Mouse (Mus musculus): ENCODE data around the gene Foxn3. TPM values are rescaled to one million over a fixed set of nuclear protein-coding genes. Genes with fewer than 3 reads are reported as not detected.

Gene Foxn3
- total RNA-seq, 2 experiments from 2014 or later: 87.6 to 113 TPM

- ATAC-seq (replicated peaks; ENCODE audit: low FRiP score, poor library complexity, severe bottlenecking): peak; percentile 55
These were observed 33.5 kb downstream of the Foxn3 start for GRCm38 (mm10) chr12:99529687-99530411.

GRCm38 (mm10) chr12:99528958-99529357 is 34.4 kb downstream of the Foxn3 start:
- no peak for ATAC-seq (replicated peaks; ENCODE audit: low FRiP score, poor library complexity, severe bottlenecking)

GRCm38 (mm10) chr12:99527452-99527851 is 35.9 kb downstream of the Foxn3 start:
- no peak for ATAC-seq (replicated peaks; ENCODE audit: low FRiP score, poor library complexity, severe bottlenecking)

- ATAC-seq (replicated peaks; ENCODE audit: low FRiP score, poor library complexity, severe bottlenecking): no peak
These were observed 36.7 kb downstream of the Foxn3 start for GRCm38 (mm10) chr12:99526571-99527140.

GRCm38 (mm10) chr12:99522882-99523281 is 40.5 kb downstream of the Foxn3 start:
- no peak for ATAC-seq (replicated peaks; ENCODE audit: low FRiP score, poor library complexity, severe bottlenecking)

- ATAC-seq (replicated peaks; ENCODE audit: low FRiP score, poor library complexity, severe bottlenecking): no peak
These were observed 43.5 kb downstream of the Foxn3 start for GRCm38 (mm10) chr12:99519862-99520261.

- ATAC-seq (replicated peaks; ENCODE audit: low FRiP score, poor library complexity, severe bottlenecking): no peak
These were observed 44.2 kb downstream of the Foxn3 start for GRCm38 (mm10) chr12:99519191-99519614.

- ATAC-seq (replicated peaks; ENCODE audit: low FRiP score, poor library complexity, severe bottlenecking): no peak
These were observed 44.7 kb downstream of the Foxn3 start for GRCm38 (mm10) chr12:99518640-99519039.

- ATAC-seq (replicated peaks; ENCODE audit: low FRiP score, poor library complexity, severe bottlenecking): no peak
These were observed 45.3 kb downstream of the Foxn3 start for GRCm38 (mm10) chr12:99518126-99518525.

- no peak for ATAC-seq (replicated peaks; ENCODE audit: low FRiP score, poor library complexity, severe bottlenecking)
These were observed 46.1 kb downstream of the Foxn3 start for GRCm38 (mm10) chr12:99517296-99517695.

GRCm38 (mm10) chr12:99515481-99515880 is 47.9 kb downstream of the Foxn3 start:
- ATAC-seq (replicated peaks; ENCODE audit: low FRiP score, poor library complexity, severe bottlenecking): no peak

- no peak for ATAC-seq (replicated peaks; ENCODE audit: low FRiP score, poor library complexity, severe bottlenecking)
These were observed 51.7 kb downstream of the Foxn3 start for GRCm38 (mm10) chr12:99511644-99512043.

GRCm38 (mm10) chr12:99510759-99511158 is 52.6 kb downstream of the Foxn3 start:
- no peak for ATAC-seq (replicated peaks; ENCODE audit: low FRiP score, poor library complexity, severe bottlenecking)

- ATAC-seq (replicated peaks; ENCODE audit: low FRiP score, poor library complexity, severe bottlenecking): no peak
These were observed 61.2 kb downstream of the Foxn3 start for GRCm38 (mm10) chr12:99502225-99502624.

GRCm38 (mm10) chr12:99498978-99499694 is 64.2 kb downstream of the Foxn3 start:
- ATAC-seq (replicated peaks; ENCODE audit: low FRiP score, poor library complexity, severe bottlenecking): no peak

- no peak for ATAC-seq (replicated peaks; ENCODE audit: low FRiP score, poor library complexity, severe bottlenecking)
These were observed 65.0 kb downstream of the Foxn3 start for GRCm38 (mm10) chr12:99498189-99498977.

- ATAC-seq (replicated peaks; ENCODE audit: low FRiP score, poor library complexity, severe bottlenecking): no peak
These were observed 66.4 kb downstream of the Foxn3 start for GRCm38 (mm10) chr12:99496945-99497344.

- no peak for ATAC-seq (replicated peaks; ENCODE audit: low FRiP score, poor library complexity, severe bottlenecking)
These were observed 73.2 kb downstream of the Foxn3 start for GRCm38 (mm10) chr12:99490216-99490615.

GRCm38 (mm10) chr12:99489001-99489592 is 74.3 kb downstream of the Foxn3 start:
- ATAC-seq (replicated peaks; ENCODE audit: low FRiP score, poor library complexity, severe bottlenecking): no peak

- ATAC-seq (replicated peaks; ENCODE audit: low FRiP score, poor library complexity, severe bottlenecking): no peak
These were observed 83.0 kb downstream of the Foxn3 start for GRCm38 (mm10) chr12:99480372-99480771.

Measured in erythroblast, adult 5-6 weeks (primary cell).